Mouse (Mus musculus): ENCODE data around the gene Gatd1.
"Not testable (repeated sequence)": the region's sequence is repeated elsewhere in the genome, so short reads cannot be mapped to it uniquely, and the experiment has no call there.

Gatd1 gene

DNA sequence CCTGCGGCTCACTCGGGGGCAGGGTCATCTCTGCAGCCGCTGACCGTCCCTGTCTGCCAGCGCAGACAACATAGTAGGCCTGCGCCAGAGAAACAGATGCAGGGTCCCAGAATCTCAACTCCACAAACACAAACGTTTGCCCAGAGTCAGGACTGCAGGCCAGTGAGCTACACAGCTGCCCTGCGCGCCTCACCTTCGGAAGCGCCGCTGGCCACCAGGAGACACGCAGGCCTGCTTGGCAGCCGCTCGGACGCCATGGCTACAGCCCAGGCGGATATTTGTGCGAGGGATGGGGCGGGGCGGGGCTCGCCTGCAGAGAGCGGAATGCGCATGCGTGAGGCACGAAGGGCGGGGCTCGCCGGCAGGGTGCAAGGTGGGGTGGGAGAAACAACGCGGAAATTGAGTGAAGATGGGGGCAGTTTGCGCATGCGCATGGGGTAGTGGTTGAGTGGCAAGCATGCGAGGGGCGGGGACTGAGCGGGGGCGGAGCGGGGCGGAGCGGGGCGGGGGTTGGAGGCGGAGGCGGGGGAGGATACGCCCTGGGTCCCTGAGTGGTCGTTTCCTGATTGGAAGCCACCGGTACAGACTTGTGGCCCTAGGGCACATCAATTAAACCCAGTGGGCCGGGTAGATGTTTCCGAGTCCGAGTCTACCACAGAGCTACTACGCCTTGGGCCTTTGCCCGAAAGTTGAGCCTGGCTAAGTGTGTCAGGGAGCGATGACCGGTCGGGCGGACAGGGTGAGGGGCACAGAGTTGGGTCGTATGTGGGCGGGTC lies at the start of gene Gatd1:
Gene Gatd1 (minus strand): TSS at position 328 of the 776 bp plus-strand sequence.
- in situ Hi-C loops (cut with MboI, MseI): loop anchor here in 1 of 2 experiments (5.0 kb wide), 1 partner anchor 43 kb away; the partner anchor contains the start of gene Pnpla2

DNA sequence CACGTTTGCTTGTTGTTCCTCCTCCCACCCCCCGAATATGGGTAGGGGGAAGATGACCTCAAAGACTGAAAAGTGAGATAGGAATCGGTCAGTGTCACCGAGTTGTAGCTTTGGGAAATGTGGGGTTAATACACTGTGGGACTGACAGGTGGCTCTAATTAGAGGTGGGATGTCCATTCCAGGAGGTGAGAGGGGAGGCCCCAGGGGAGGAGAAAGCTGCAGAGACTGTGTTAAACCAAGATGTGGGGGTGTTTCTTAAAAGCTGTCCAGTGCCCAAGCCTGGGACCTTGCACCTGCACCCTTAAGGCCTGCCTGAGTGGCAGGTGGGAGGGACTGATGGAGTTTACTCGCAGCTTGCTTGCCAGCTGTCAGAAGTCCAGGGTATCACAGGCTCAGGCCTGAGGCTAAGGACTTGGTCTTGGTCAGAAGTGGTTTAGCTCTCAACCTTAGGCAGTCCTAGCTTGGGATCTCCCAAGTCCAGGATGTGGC lies 48.4 kb upstream of the Gatd1 start:
- in situ Hi-C loops (cut with MboI, MseI): no loop called here

DNA sequence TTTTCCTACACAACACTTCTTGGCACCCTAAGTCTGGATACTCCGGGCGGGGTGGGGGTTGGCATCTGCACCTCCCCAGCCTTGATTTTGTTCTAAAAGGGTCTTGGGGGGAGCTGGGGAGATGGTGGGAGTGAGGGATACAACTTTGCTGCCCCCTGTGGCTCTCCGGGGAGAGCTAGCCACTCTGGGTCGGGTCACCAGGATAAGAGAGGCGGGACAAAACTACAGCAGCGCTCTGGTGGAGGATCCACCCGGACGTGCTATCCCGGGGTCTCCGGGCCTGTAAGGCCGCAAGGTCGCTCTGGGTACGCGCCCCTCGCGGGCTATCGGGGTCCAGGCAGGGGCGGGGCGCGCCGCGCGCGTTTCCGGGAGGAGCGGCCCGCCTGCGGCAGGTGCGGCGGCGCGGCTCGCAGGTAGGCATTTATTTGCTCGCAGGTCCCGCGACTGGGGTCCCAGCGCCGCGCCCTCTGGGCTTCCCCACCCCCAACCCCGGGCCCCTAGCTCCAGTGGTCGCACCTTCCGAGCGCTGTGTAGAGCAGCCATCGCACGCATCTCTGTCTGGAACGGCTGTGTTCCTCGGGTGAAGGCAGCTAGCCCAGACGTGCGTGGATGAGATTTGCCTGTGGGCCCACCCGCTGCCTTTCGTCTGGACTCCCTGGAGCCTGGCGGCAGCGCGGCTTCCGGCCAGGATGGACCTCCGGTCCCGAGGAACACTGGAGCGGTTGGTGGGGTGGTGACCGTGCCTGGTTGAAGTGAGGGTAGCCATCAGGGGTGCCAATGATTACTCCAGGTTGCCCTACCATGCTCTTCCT lies 47.8 kb upstream of the Gatd1 start:
- in situ Hi-C loops (cut with MboI, MseI): no loop called here

DNA sequence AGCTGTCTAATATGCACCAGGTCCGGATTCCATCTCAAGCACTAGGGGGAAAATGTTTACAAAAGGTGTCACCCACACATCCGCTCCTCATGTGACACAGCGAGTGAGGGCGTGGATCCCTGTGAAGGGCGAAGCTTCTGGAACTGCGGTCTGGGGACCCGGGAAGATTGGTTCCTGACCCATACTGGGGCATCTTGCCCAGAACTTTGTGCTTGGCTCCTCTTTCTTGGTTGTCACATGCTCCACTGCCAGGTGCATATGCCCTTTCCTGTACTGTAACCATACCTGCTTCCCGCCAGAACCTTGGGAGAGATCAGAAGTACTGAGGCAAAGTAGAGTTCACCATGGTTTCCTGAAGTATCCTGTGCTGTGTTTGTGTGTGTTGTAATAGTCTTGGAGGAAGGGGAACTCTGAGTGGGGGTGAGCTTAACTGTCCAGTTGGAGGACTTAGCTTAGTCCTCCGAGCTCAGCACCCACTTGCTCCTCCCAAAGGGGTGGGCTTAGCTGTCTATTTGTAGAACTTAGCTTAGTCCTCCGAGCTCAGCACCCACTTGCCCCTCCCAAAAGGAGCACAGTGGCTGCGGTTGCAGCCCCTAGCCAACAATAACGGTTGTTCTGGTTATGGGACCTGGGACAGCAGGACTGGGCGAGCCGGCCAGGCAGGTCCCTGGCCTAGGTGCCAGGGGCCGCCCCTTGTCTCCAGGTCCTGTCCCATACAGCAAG lies 46.6 kb upstream of the Gatd1 start, which contains the start of gene Cracr2b:
Gene Cracr2b (plus strand): TSS at position 704 of the 723 bp plus-strand sequence.
- in situ Hi-C loops (cut with MboI, MseI): no loop called here

DNA sequence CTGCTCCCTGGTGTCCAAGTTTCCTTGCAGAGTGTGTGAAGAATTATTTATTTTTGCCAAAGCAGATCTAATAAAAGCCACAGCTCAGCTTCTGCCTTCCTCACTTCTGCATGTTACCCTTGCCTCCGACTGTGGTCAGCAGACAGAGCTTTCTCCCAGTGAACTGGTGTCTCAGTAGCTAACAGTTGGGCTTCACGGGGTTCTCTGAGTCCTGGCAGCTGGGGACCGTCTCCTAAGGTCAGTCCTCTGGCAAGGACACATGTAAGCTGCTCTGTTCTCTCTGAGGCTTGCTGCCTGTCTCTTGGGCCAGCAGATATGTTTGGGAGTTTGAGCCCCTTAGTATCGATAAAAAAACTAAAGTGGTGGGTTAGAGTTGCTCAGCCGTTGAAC lies 46.1 kb upstream of the Gatd1 start:
- in situ Hi-C loops (cut with MboI, MseI): no loop called here

DNA sequence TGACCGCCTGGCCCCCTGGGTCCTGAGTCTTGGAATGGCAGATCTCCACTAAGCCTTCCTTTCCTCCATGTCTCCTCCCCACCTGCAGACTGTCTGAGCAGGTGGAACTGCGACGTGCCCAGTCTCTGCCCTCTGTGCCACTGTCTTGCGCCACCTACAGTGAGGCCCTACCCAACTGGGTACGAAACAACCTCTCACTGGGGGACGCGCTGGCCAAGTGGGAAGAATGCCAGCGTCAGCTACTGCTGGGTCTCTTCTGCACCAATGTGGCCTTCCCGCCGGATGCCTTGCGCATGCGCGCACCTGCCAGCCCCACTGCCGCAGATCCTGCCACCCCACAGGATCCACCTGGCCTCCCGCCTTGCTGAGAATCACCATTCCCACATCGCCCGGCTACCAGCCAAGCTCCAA lies 45.4 kb upstream of the Gatd1 start:
- in situ Hi-C loops (cut with MboI, MseI): loop anchor here in 1 of 2 experiments (5.0 kb wide), 1 partner anchor 47 kb away; the partner anchor contains the start of gene Gatd1

DNA sequence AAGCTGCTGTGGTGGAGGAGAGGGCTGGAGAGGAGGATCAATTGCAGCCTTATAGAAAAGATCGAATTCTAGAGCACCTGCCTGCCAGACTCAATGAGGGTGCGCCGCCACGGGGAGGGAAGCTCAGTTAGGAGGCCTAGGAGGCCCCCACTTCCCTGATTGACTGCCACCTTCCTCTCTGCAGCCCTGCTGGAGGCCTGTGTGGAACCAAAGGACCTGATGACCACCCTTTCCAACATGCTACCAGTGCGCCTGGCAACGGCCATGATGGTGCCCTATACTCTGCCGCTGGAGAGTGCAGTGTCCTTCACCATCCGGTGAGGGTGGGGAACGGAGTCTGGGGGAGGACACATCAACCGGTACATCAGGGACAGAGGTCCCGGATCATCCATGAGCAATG lies 44.7 kb upstream of the Gatd1 start:
- in situ Hi-C loops (cut with MboI, MseI): loop anchor here in 1 of 2 experiments (5.0 kb wide), 1 partner anchor 46 kb away; the partner anchor contains the start of gene Gatd1

DNA sequence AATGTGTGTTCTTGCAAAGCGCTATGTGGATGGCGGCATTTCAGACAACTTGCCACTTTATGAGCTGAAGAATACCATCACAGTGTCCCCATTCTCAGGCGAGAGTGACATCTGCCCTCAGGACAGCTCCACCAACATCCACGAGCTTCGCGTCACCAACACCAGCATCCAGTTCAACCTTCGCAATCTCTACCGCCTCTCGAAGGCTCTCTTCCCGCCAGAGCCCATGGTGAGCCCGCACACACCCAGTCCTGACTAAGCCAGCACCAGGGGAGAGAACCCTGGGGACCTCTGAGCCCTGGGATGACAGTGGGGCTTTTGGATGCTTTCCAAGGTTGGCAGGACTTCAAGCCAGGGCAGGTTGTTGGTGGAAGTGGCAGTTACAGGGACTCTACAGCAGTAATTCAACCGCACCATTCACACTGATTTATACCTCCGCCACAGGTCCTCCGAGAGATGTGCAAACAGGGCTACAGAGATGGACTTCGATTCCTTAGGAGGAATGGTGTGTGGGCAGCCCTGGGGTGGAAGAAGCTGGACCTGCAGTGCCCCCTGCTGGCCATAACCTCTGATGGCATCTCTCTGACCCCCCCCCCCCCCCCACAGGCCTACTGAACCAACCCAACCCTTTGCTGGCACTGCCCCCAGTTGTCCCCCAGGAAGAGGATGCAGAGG lies 44.2 kb upstream of the Gatd1 start:
- in situ Hi-C loops (cut with MboI, MseI): loop anchor here in 1 of 2 experiments (5.0 kb wide), 1 partner anchor 46 kb away; the partner anchor contains the start of gene Gatd1

DNA sequence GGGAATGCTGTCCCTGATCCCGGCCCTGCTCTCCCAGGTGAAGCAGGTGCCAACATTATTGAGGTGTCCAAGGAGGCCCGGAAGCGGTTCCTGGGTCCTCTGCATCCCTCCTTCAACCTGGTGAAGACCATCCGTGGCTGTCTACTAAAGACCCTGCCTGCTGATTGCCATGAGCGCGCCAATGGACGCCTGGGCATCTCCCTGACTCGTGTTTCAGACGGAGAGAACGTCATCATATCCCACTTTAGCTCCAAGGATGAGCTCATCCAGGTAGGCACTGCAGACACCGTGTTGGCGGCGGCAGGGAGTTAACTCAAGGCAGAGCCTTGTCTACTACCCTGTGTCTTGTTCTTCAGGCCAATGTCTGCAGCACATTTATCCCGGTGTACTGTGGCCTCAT lies 43.3 kb upstream of the Gatd1 start:
- in situ Hi-C loops (cut with MboI, MseI): loop anchor here in 1 of 2 experiments (5.0 kb wide), 1 partner anchor 45 kb away; the partner anchor contains the start of gene Gatd1

DNA sequence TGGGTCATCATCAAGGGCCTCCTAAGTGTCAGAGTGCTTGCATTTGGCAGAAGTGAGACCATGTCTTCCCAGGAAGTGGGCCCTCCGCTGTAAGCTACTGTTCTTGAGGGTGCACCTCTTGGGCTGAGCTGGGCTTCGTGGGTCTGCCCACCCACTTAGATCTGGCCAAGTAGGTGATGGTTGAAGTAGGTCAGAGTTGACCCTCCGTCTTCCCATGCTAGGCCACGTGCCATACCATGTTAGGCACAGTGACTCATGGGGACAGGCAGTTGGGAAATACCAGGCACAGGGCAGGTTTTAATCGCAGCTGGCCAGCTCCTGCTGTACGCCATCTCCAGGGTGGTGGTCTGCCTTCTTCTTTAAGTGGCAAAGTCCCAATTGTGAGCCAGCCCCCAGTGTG lies 42.8 kb upstream of the Gatd1 start:
- in situ Hi-C loops (cut with MboI, MseI): loop anchor here in 1 of 2 experiments (5.0 kb wide), 1 partner anchor 44 kb away; the partner anchor contains the start of gene Gatd1

DNA sequence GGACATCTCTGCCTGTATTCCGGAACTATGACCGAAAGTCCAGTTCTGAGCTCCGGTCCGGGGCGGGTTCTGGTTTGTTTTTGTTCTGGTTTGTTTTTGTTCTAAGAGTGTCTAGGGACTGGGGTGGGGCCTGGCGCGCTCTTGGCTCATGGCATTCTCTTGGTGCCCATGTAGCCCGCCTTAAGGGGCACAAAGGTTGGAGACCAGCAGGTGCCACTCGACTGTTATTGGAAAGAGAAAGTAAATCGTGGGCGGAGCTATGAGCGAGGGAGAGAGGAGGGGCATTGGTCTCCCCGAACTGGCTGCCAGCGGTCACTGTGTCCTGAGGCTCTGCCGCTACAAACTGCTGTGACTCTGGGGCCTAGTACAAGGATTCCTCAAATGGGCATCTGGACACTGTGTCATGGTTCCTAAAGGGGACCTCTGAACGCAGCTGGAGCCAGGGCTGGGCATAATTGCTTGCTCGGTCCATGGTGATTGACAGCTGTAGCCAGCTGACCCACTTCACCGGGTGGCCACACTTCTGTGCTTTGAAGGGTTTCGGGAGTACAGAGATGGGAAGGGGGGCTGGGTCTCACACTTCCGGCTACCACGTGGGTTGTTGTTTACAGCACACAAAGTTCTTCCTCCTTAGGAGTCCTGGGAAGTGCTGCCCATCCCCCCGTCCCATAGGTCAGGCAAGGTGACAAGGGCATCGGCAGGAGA lies 41.8 kb upstream of the Gatd1 start:
- in situ Hi-C loops (cut with MboI, MseI): loop anchor here in 1 of 2 experiments (5.0 kb wide), 1 partner anchor 43 kb away; the partner anchor contains the start of gene Gatd1

DNA sequence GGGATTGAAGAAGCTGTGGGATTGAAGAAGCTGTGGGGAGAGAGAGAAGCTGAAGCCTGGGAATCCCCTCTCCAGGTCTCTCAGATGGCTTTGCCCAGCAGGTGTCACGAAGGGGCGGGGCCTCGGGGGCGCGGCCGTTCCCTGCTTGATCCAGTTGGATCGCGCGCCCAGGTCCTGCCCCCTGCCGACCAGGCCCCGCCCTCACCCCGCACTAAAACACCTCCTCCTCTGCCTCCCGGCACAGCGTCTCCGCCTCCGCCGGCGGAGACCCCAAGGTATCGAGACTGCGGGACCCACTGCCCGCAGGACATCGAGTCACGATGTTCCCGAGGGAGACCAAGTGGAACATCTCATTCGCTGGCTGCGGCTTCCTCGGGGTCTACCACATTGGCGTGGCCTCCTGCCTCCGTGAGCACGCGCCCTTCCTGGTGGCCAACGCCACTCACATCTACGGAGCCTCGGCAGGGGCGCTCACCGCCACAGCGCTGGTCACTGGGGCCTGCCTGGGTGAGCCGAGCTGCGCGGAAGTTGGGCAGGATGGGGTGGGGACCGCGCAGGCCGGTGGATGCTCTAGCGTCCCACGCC lies 41.1 kb upstream of the Gatd1 start, which contains the start of gene Pnpla2:
Gene Pnpla2 (plus strand): TSS at position 232 of the 585 bp plus-strand sequence.
- in situ Hi-C loops (cut with MboI, MseI): loop anchor here in 1 of 2 experiments (5.0 kb wide), 1 partner anchor 43 kb away; the partner anchor contains the start of gene Gatd1

DNA sequence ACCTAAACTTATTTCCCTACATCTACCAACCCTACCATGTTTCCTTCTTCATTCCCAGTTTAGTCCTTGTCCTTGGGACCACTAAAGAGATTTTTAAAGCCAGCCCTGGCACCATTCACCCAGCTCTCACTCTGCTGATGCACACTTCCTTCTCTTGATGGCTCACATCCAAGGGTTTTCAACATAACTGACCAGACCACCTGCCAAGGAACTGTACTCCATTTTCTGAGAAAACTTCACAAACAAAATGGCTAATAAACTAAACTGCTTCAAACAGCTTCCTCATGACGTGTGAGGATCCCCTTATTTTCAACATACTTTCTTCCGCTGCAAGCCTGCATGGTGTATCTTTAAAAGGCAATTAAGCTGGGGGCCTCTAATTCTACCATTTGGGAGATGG lies 39.7 kb upstream of the Gatd1 start:
- in situ Hi-C loops (cut with MboI, MseI): no loop called here

DNA sequence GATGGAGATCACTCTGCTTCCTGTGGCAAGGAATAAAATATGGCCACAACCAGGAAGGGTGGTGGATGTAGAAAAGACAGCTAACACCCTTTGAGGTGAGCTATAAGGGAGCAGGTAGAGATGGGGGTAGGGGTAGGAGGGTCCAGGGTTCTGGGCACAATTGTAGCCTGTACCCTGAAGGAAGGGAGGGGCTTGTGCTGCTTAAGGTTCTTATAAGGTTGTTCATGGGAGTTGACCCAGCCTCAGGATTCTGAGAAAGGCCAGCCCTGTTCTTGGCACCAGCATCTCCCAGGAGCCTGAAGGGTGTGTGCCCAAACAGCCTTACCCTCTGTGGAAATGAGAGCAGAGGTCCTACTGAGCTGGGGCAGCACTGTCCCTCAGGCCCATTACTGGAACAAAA lies 38.0 kb upstream of the Gatd1 start:
- in situ Hi-C loops (cut with MboI, MseI): no loop called here

DNA sequence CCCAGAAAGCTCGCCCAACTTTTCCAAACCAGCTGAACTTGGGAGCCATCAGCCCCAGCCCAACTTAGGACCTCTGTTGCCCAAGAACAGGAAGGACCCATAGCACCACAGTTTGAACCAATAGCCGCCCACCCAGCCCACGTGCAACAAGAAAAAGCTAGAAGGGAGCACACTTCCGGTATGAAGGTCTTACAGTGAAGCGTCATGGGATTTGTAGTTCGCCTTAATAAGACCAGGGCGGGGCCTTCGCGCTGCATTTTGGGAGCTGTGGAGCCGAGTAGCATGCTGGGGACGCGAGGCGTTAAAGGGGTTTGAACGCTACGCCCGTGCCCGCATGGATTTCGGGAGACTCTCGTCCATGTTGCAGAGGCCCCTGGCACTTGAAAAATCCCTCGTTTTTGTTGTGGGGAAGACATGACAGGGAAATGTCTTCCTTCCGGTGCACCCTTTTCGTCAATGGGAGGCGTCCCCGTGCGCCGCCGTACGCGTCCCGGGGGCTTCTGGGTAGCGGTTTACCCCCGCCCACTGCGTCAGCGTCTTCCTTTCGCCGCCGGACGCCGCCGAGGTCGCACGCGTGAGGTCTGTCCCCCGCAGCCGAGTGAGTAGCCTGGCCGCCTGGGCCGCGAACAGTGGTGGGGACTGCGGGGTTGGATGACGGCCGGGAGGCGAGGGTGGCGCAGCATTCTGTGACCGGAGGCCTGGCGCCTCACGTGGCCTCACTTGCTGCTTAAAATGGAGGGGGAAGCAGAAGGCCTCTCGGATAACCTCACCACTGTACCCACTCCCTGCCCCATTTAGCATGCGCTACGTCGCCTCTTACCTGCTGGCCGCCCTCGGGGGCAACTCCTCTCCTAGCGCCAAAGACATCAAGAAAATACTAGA lies 33.4 kb upstream of the Gatd1 start, which contains the start of gene Rplp2:
Gene Rplp2 (plus strand): TSS at position 261 of the 882 bp plus-strand sequence.
- in situ Hi-C loops (cut with MboI, MseI): no loop called here

DNA sequence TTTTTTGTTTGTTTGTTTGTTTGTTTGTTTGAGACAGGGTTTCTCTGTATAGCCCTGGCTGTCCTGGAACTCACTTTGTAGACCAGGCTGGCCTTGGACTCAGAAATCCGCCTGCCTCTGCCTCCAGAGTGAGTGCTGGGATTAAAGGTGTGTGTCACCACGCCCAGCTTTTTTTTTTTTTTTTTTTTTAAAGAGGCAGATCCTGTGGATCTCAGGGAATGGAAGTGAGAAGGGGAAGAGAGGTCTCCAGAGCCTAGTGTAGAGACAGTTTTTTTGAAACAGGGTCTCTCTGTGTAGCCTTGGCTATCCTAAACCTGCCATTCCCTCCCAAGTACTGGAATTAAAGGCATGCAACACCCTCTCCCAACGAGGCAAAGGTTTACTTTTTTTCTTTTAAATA lies 32.4 kb upstream of the Gatd1 start:
- in situ Hi-C loops (cut with MboI, MseI): not testable (repeated sequence)

DNA sequence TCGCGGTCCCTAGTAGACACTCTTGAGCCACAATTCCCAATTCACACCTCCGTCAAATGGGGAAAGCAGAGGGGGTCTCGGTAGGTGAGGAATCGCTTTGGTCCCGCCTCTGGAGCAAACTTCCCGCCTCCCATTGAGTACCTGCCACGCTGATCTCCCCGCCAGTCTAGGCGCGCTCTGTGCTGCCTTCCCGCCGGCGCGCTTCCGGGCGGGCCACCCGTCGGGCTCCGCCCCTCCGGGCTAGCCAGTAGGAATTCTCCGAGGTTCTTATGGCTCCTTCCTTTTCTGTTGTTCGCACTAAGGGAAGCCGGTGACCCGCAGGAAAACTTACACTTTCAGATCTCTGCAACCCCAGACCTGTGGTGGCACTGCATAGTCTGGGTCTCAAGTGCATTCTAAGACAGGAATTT lies 29.9 kb upstream of the Gatd1 start, which contains the start of gene Pidd1:
Gene Pidd1 (minus strand): TSS at position 198 of the 410 bp plus-strand sequence.
- in situ Hi-C loops (cut with MboI, MseI): no loop called here
